Mouse (Mus musculus): ENCODE data around the gene Hoxc9. TPM values are rescaled to one million over a fixed set of nuclear protein-coding genes. Genes with fewer than 3 reads are reported as not detected.

Gene Hoxc9
- total RNA-seq, 1 experiment, result 0.54 TPM

GRCm38 (mm10) chr15:103015406-103016166 lies 39.3 kb downstream of the Hoxc9 start:
- H3K4me3 ChIP-seq (ENCODE audit: insufficient read depth in 1 of 2, low read depth in 1 of 2, low read length in 2 of 2, poor library complexity in 1 of 2, severe bottlenecking in 1 of 2), result peak overlapping the region in 1 of 2 experiments; percentile 29; a peak in 3 of 4 replicates
- in situ Hi-C loops (cut with MboI; ENCODE audit: low sequenced_read_pairs in 2 of 2, unreplicated experiment in 2 of 2), result loop anchor here in 1 of 2 experiments (10.0 kb wide), 1 partner anchor 159 kb away; no protein-coding TSS in a partner anchor
- H3K9ac ChIP-seq (ENCODE audit: insufficient read depth, low read depth, low read length, poor library complexity, severe bottlenecking), result no peak overlapping the region
- H3K9me3 ChIP-seq (ENCODE audit: control insufficient read depth, insufficient read depth, low read depth, low read length), result no peaks in the 10 kb centered on the region
- no peak for DNase-seq (ENCODE audit: low read depth, low spot score)
- H3K36me3 ChIP-seq (ENCODE audit: control insufficient read depth, insufficient read depth, low read length, poor library complexity, severe bottlenecking), result no peaks in the 10 kb centered on the region
- no peak overlapping the region for H3K27ac ChIP-seq (ENCODE audit: insufficient read depth, low read depth, low read length, poor library complexity, severe bottlenecking)
- no peak for TF ChIP-seq ZC3H11A (IDR thresholded peaks at IDR 0.05; ENCODE audit: borderline replicate concordance, low read depth, low read length)
- no peak for TF ChIP-seq CHD2 (IDR thresholded peaks at IDR 0.05; ENCODE audit: low read depth, low read length)
- TF ChIP-seq ZNF384 (IDR thresholded peaks at IDR 0.05; ENCODE audit: low read depth, low read length), result no peak
- no peak for TF ChIP-seq HCFC1 (IDR thresholded peaks at IDR 0.05; ENCODE audit: borderline replicate concordance, insufficient read depth, low read length)
- no peak for TF ChIP-seq MAFK (IDR thresholded peaks at IDR 0.05; ENCODE audit: insufficient read depth, low read depth, low read length)
- H3K4me1 ChIP-seq (ENCODE audit: control insufficient read depth in 2 of 2, insufficient read depth in 2 of 2, low read length in 2 of 2, poor library complexity in 1 of 2), result peaks cover 0 to 1% of the 10 kb centered on the region in 2 experiments; a peak in 1 of 4 replicates

DNA sequence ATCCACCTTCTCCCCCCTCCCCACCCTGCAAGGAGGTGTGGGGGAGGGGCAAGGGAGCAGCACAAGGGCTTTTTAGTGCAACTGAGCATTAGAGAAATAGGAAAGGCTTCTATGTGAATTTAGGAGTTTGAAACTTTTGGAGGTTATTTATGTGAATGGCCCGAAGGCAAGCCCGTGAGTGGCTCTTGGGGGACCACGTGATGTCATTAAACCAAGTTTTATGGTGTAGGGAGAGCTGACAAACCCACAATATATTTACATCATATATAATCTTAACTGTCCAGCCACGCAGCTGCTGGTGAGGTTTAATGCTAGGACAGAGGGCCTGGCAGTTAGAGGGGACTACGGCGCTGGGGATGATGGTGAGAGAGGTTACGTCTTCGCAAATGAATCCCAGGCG lies 42.4 kb downstream of the Hoxc9 start, which contains the start of gene Hoxc4:
TSS of gene Hoxc4 (plus strand) at position 299 of the 400 bp plus-strand sequence.
- H3K4me3 ChIP-seq (ENCODE audit: insufficient read depth in 1 of 2, low read depth in 1 of 2, low read length in 2 of 2, poor library complexity in 1 of 2, severe bottlenecking in 1 of 2), result no peak within 1 kb of the TSS
- no peak for DNase-seq (ENCODE audit: low read depth, low spot score)
- no peaks in the 10 kb centered on the region for H3K9me3 ChIP-seq (ENCODE audit: control insufficient read depth, insufficient read depth, low read depth, low read length)
- H3K27ac ChIP-seq (ENCODE audit: insufficient read depth, low read depth, low read length, poor library complexity, severe bottlenecking), result no peak within 1 kb of the TSS
- H3K9ac ChIP-seq (ENCODE audit: insufficient read depth, low read depth, low read length, poor library complexity, severe bottlenecking), result no peak within 1 kb of the TSS
- no peaks in the 10 kb centered on the region for H3K4me1 ChIP-seq (ENCODE audit: control insufficient read depth in 2 of 2, insufficient read depth in 2 of 2, low read length in 2 of 2, poor library complexity in 1 of 2)
- TF ChIP-seq MAFK (IDR thresholded peaks at IDR 0.05; ENCODE audit: insufficient read depth, low read depth, low read length) (no peak), ZNF384 (IDR thresholded peaks at IDR 0.05; ENCODE audit: low read depth, low read length) (no peak), HCFC1 (IDR thresholded peaks at IDR 0.05; ENCODE audit: borderline replicate concordance, insufficient read depth, low read length) (no peak), ZC3H11A (IDR thresholded peaks at IDR 0.05; ENCODE audit: borderline replicate concordance, low read depth, low read length) (no peak), CHD2 (IDR thresholded peaks at IDR 0.05; ENCODE audit: low read depth, low read length) (no peak)
- H3K36me3 ChIP-seq (ENCODE audit: control insufficient read depth, insufficient read depth, low read length, poor library complexity, severe bottlenecking), result no peaks in the 10 kb centered on the region
- in situ Hi-C loops (cut with MboI; ENCODE audit: low sequenced_read_pairs in 2 of 2, unreplicated experiment in 2 of 2), result loop anchor here in 1 of 2 experiments (10.0 kb wide), 1 partner anchor 156 kb away; no protein-coding TSS in a partner anchor

DNA sequence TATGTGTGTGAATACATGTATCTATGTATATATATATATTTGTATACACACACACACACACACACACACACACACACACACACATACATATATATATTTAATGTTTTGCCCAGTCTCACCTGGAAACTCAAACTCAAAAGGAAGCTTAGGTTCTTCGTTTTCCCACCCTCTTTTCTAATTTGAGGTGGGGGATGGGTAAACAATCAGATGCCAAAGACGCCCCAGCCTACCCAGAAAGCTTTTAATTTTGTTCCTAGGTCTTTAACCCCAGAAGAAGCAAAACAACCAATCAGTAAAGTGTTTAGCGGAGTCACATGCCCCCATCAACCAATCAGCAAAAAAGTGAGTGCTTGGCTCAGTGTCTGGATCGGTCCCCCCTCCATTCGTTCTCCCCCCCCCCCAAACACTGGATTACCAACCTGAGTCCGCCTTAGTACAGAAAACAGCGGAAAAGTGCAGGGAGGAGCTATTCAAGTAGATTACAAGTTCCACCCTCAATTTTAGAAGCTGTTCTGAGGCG lies 44.7 kb downstream of the Hoxc9 start:
- no peak overlapping the region for H3K9ac ChIP-seq (ENCODE audit: insufficient read depth, low read depth, low read length, poor library complexity, severe bottlenecking)
- TF ChIP-seq HCFC1 (IDR thresholded peaks at IDR 0.05; ENCODE audit: borderline replicate concordance, insufficient read depth, low read length) (no peak), MAFK (IDR thresholded peaks at IDR 0.05; ENCODE audit: insufficient read depth, low read depth, low read length) (no peak), ZNF384 (IDR thresholded peaks at IDR 0.05; ENCODE audit: low read depth, low read length) (no peak), CHD2 (IDR thresholded peaks at IDR 0.05; ENCODE audit: low read depth, low read length) (no peak), ZC3H11A (IDR thresholded peaks at IDR 0.05; ENCODE audit: borderline replicate concordance, low read depth, low read length) (no peak)
- H3K4me3 ChIP-seq (ENCODE audit: insufficient read depth in 1 of 2, low read depth in 1 of 2, low read length in 2 of 2, poor library complexity in 1 of 2, severe bottlenecking in 1 of 2), result no peak overlapping the region
- no peaks in the 10 kb centered on the region for H3K4me1 ChIP-seq (ENCODE audit: control insufficient read depth in 2 of 2, insufficient read depth in 2 of 2, low read length in 2 of 2, poor library complexity in 1 of 2)
- no peaks in the 10 kb centered on the region for H3K9me3 ChIP-seq (ENCODE audit: control insufficient read depth, insufficient read depth, low read depth, low read length)
- in situ Hi-C loops (cut with MboI; ENCODE audit: low sequenced_read_pairs in 2 of 2, unreplicated experiment in 2 of 2), result no loop called here
- DNase-seq (ENCODE audit: low read depth, low spot score), result no peak
- H3K27ac ChIP-seq (ENCODE audit: insufficient read depth, low read depth, low read length, poor library complexity, severe bottlenecking), result no peak overlapping the region
- no peaks in the 10 kb centered on the region for H3K36me3 ChIP-seq (ENCODE audit: control insufficient read depth, insufficient read depth, low read length, poor library complexity, severe bottlenecking)

DNA sequence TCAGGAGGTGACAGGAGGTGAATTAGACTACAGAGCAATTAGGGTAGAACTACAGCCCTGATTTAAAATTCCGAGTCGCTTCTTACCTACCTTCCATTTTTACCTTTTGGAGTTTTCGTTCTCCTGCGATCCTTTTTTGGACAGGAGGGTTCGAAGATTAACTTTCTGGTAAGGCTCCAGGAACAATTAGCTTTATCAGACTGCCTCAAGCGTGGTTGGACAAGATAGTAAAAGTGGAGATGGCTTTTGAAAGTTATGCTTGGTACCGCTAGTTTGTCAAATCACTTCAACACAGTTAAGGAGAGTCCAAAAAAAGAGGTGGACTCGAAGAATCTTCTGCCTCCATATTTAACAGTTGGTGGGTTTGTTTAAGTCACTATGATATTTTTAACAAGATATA lies 45.3 kb downstream of the Hoxc9 start:
- no peak overlapping the region for H3K4me3 ChIP-seq (ENCODE audit: insufficient read depth in 1 of 2, low read depth in 1 of 2, low read length in 2 of 2, poor library complexity in 1 of 2, severe bottlenecking in 1 of 2)
- H3K9ac ChIP-seq (ENCODE audit: insufficient read depth, low read depth, low read length, poor library complexity, severe bottlenecking), result no peak overlapping the region
- H3K9me3 ChIP-seq (ENCODE audit: control insufficient read depth, insufficient read depth, low read depth, low read length), result no peaks in the 10 kb centered on the region
- H3K27ac ChIP-seq (ENCODE audit: insufficient read depth, low read depth, low read length, poor library complexity, severe bottlenecking), result no peak overlapping the region
- in situ Hi-C loops (cut with MboI; ENCODE audit: low sequenced_read_pairs in 2 of 2, unreplicated experiment in 2 of 2), result no loop called here
- H3K4me1 ChIP-seq (ENCODE audit: control insufficient read depth in 2 of 2, insufficient read depth in 2 of 2, low read length in 2 of 2, poor library complexity in 1 of 2), result no peaks in the 10 kb centered on the region
- TF ChIP-seq HCFC1 (IDR thresholded peaks at IDR 0.05; ENCODE audit: borderline replicate concordance, insufficient read depth, low read length) (no peak), ZC3H11A (IDR thresholded peaks at IDR 0.05; ENCODE audit: borderline replicate concordance, low read depth, low read length) (no peak), ZNF384 (IDR thresholded peaks at IDR 0.05; ENCODE audit: low read depth, low read length) (no peak), MAFK (IDR thresholded peaks at IDR 0.05; ENCODE audit: insufficient read depth, low read depth, low read length) (no peak), CHD2 (IDR thresholded peaks at IDR 0.05; ENCODE audit: low read depth, low read length) (no peak)
- no peak for DNase-seq (ENCODE audit: low read depth, low spot score)
- H3K36me3 ChIP-seq (ENCODE audit: control insufficient read depth, insufficient read depth, low read length, poor library complexity, severe bottlenecking), result no peaks in the 10 kb centered on the region

Data from ES-E14 (cell line).